Mouse (Mus musculus) forebrain, postnatal 0 days (tissue): ENCODE measurements around the gene Rtkn2. TPM values are rescaled to one million over a fixed set of nuclear protein-coding genes. Genes with fewer than 3 reads are reported as not detected.

Experiments used
- ATAC-seq: fragments of 200-750 bp; cut with Nextera tagmentation; 2 replicates; pipeline ENCODE4 v1.8.0; 2017; ENCODE audit warnings: mild to moderate bottlenecking, moderate library complexity
- DNase-seq: peaks from one replicate; pipeline ENCODE4 v3.0.0-alpha.2; 2015
- H3K27ac ChIP-seq: fragments of 300-500 bp; sonication (generic); 2 replicates; pipeline ENCODE4 v1.5.1; 2014; ENCODE audit warnings: low read depth, mild to moderate bottlenecking, antibody characterized with exemption, low read length, moderate library complexity, mixed read lengths
- H3K27me3 ChIP-seq: fragments of 300-500 bp; sonication (generic); 2 replicates; pipeline ENCODE4 v1.6.1; 2014; ENCODE audit warnings: mild to moderate bottlenecking, low read length, mixed read lengths; ENCODE audit not compliant: insufficient read depth
- H3K36me3 ChIP-seq: fragments of 300-500 bp; sonication (generic); 2 replicates; pipeline ENCODE4 v1.6.1; 2014; ENCODE audit warnings: mild to moderate bottlenecking, moderate library complexity; ENCODE audit not compliant: insufficient read depth
- H3K4me1 ChIP-seq: fragments of 300-500 bp; sonication (generic); 2 replicates; pipeline ENCODE4 v1.6.1; 2014; ENCODE audit warnings: antibody characterized with exemption; ENCODE audit not compliant: insufficient read depth
- H3K4me2 ChIP-seq: fragments of 300-500 bp; sonication (generic); 2 replicates; pipeline ENCODE4 v1.6.1; 2014; ENCODE audit warnings: low read depth, mild to moderate bottlenecking, moderate library complexity
- H3K4me3 ChIP-seq: fragments of 300-500 bp; sonication (generic); 2 replicates; pipeline ENCODE4 v1.5.1; 2014; ENCODE audit warnings: low read depth, low read length, mixed read lengths
- H3K9ac ChIP-seq: fragments of 300-500 bp; sonication (generic); 2 replicates; pipeline ENCODE4 v1.6.1; 2014; ENCODE audit warnings: mild to moderate bottlenecking
- H3K9me3 ChIP-seq: fragments of 300-500 bp; sonication (generic); 2 replicates; pipeline ENCODE4 v1.6.1; 2016; ENCODE audit warnings: low read length
- CTCF ChIP-seq: sonication (generic); IDR thresholded peaks from 2 replicates; pipeline ENCODE4 v1.5.1; 2016; ENCODE audit warnings: antibody characterized with exemption, control low read depth, low read depth
- WGBS: fragments of 180-500 bp; shearing (Covaris S2); extraction: QIAGEN DNeasy Blood & Tissue Kit; methylation state at CpG from one replicate; pipeline ENCODE4 v1.1.7; 2014; 5-methylcytosine and 5-hydroxymethylcytosine counted together
- polyA plus RNA-seq: library from polyadenylated mRNA; unstranded; fragments of >200 nt; fragmentation: Nextera tagmentation; extraction: Ambion mirVana; gene quantifications from 2 replicates; pipeline ENCODE4 v1.2.1, GENCODE M21; 2015
- total RNA-seq: library from RNA; depleted of rRNA; stranded (reverse); fragments of >200 nt; gene quantifications from 2 replicates; pipeline ENCODE4 v1.2.3, GENCODE M21; 2014

Gene Rtkn2
- total and polyA plus RNA-seq, 2 experiments from 2014 or later: 4.2 to 4.9 TPM

DNA sequence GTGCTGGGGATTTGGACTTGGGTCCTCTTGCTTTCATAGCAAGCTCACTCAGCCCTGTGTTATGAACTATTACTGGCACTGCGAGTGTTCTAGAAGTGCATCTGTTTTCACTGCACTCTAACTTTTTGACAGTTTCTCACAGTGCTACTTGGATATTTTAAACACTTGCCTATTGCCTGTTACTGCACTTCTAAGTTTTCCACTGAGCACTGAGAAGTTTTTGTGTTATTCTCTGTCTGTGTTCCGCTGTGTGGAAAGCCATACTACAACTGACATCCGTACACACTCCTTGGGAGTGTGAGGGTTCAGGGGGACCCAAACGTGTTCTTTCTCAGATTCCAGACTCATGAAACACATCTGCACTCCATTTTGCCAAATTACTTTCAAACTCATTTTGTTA is 107.6 kb downstream of the Rtkn2 start:
- ATAC-seq (no peak), DNase-seq (no peak)
- H3K27ac ChIP-seq: no peak overlapping the region
- H3K4me1 ChIP-seq: no peaks in the 10 kb centered on the region
- H3K27me3 ChIP-seq: no peaks in the 10 kb centered on the region
- WGBS: 82% methylated on average over 4 of the region's 4 CpGs
- H3K4me2 ChIP-seq: no peak overlapping the region
- no peaks in the 10 kb centered on the region for H3K36me3 ChIP-seq
- no peak for TF ChIP-seq CTCF
- H3K9ac ChIP-seq: no peak overlapping the region
- no peak overlapping the region for H3K4me3 ChIP-seq
- H3K9me3 ChIP-seq: no peaks in the 10 kb centered on the region

DNA sequence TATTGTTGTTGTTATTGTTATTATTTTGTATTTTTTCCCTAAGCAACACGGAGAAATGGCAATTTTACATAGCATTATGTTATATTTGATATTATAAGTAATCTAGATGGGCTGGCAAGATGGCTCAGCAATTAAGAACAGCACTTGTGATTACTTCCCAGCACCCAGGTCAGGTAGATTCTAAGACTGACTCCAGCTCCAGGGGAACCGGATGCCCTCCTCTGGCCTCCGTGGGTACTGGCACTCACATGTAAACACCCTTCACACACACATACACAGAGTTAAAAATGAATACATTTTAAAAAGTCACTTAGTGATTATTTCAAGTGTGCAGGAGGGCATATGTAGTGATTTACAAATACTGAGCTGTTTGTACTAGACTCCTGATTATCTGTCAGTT is 108.4 kb downstream of the Rtkn2 start:
- DNase-seq: no peak
- Histone ChIP-seq H3K4me2 (no peak overlapping the region), H3K9ac (no peak overlapping the region), H3K27me3 (no peaks in the 10 kb centered on the region), H3K4me3 (no peak overlapping the region), H3K36me3 (no peaks in the 10 kb centered on the region), H3K9me3 (no peaks in the 10 kb centered on the region), H3K4me1 (no peaks in the 10 kb centered on the region), H3K27ac (no peak overlapping the region)
- TF ChIP-seq CTCF: no peak
- WGBS: 83% methylated on average over 3 of the region's 3 CpGs
- ATAC-seq: no peak

DNA sequence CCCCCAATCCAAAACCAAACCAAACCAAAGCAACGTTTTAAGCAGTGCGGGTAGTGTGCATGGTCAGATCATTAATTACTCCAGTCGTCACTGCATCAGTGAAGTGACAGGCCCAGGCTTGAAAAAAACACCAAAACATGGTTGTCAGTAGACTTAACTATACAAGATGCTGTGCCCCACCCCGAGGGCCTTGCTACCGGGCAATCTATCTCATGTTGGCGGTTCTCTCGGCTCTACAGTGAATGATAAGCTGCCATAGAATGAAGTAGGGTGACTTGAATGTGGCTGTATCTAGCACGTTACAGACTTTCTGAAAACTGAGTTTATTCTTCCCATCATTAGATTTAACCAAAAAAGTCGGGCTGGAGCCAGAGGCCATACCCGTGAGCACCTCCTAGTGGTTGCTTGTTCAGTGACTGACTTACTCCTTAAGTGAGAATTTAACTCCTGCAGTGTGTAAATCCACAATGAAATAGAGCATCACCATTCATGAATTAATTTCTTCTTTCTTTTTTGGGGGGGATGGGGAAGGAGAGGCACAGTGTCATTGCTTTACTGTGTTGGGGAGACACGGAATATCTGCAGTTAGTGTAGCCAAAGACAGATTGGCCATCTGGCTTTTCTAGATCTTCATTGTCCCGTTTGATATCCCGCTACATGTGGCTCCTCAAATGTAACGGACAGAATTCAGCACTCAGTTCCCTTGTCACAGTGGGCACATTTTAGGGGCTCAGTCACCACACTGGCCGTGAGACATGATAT is 110.2 kb downstream of the Rtkn2 start:
- H3K4me2 ChIP-seq: no peak overlapping the region
- ATAC-seq: no peak
- no peak for DNase-seq
- H3K9ac ChIP-seq: no peak overlapping the region
- H3K4me3 ChIP-seq: no peak overlapping the region
- H3K4me1 ChIP-seq: no peaks in the 10 kb centered on the region
- peak; percentile 42 for TF ChIP-seq CTCF
- H3K27ac ChIP-seq: no peak overlapping the region
- no peaks in the 10 kb centered on the region for H3K9me3 ChIP-seq
- H3K36me3 ChIP-seq: no peaks in the 10 kb centered on the region
- no peaks in the 10 kb centered on the region for H3K27me3 ChIP-seq
- 73% methylated on average over 15 of the region's 15 CpGs for WGBS

DNA sequence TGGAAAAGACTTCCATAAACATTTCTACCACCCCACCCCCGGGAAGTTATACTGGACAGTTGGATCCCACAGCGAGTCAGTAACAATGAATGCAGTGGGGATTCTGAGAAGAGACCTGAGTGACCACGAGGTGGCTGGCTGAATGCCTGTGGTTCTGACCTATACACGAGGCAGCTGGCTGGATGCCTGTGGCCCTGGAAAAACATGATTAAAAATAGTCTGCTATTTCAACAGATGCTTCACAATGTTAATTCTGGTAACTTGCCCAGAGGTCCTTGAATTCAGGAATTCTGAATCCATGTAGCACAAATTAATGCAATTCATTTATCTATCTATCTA is 110.8 kb downstream of the Rtkn2 start:
- 58% methylated on average over 4 of the region's 4 CpGs for WGBS
- H3K4me3 ChIP-seq: no peak overlapping the region
- no peak overlapping the region for H3K9ac ChIP-seq
- no peak for TF ChIP-seq CTCF
- H3K36me3 ChIP-seq: no peaks in the 10 kb centered on the region
- ATAC-seq (no peak), DNase-seq (no peak)
- no peak overlapping the region for H3K4me2 ChIP-seq
- H3K27me3 ChIP-seq: no peaks in the 10 kb centered on the region
- no peaks in the 10 kb centered on the region for H3K4me1 ChIP-seq
- H3K9me3 ChIP-seq: no peaks in the 10 kb centered on the region
- no peak overlapping the region for H3K27ac ChIP-seq

GRCm38 (mm10) chr10:68090544-68090943 is 111.2 kb downstream of the Rtkn2 start:
- no peak for TF ChIP-seq CTCF
- no peaks in the 10 kb centered on the region for H3K27me3 ChIP-seq
- DNase-seq (no peak), ATAC-seq (no peak)
- H3K9me3 ChIP-seq: no peaks in the 10 kb centered on the region
- H3K36me3 ChIP-seq: no peaks in the 10 kb centered on the region
- WGBS: 91% methylated on average over 3 of the region's 3 CpGs
- H3K9ac ChIP-seq: no peak overlapping the region
- H3K4me2 ChIP-seq: no peak overlapping the region
- H3K4me1 ChIP-seq: no peaks in the 10 kb centered on the region
- no peak overlapping the region for H3K27ac ChIP-seq
- H3K4me3 ChIP-seq: no peak overlapping the region

GRCm38 (mm10) chr10:68091011-68091410 is 111.6 kb downstream of the Rtkn2 start:
- Histone ChIP-seq H3K27ac (no peak overlapping the region), H3K27me3 (no peaks in the 10 kb centered on the region), H3K4me2 (no peak overlapping the region), H3K4me3 (no peak overlapping the region), H3K9ac (no peak overlapping the region), H3K9me3 (no peaks in the 10 kb centered on the region), H3K36me3 (peaks cover 2% of the 10 kb centered on the region; the same call in 1 of the 2 replicates), H3K4me1 (no peaks in the 10 kb centered on the region)
- no peak for TF ChIP-seq CTCF
- WGBS: 94% methylated on average over 11 of the region's 11 CpGs
- DNase-seq (no peak), ATAC-seq (no peak)

- H3K36me3 ChIP-seq: peaks cover 10% of the 10 kb centered on the region
- no peak for ATAC-seq
- no peak for TF ChIP-seq CTCF
These were observed 112.5 kb downstream of the Rtkn2 start for GRCm38 (mm10) chr10:68091840-68092239.

More at GRCm38 (mm10) chr10:68091840-68092239, 112.5 kb downstream of the Rtkn2 start:
- no peak overlapping the region for H3K9ac ChIP-seq
- H3K4me1 ChIP-seq: no peaks in the 10 kb centered on the region
- H3K27ac ChIP-seq: no peak overlapping the region
- no peaks in the 10 kb centered on the region for H3K27me3 ChIP-seq
- 92% methylated on average over 4 of the region's 4 CpGs for WGBS
- no peaks in the 10 kb centered on the region for H3K9me3 ChIP-seq
- no peak overlapping the region for H3K4me2 ChIP-seq
- no peak for DNase-seq
- H3K4me3 ChIP-seq: no peak overlapping the region
